Mouse (Mus musculus): ENCODE data around the gene Magee1. TPM values are rescaled to one million over a fixed set of nuclear protein-coding genes. Genes with fewer than 3 reads are reported as not detected.
"Not testable (repeated sequence)": the region's sequence is repeated elsewhere in the genome, so short reads cannot be mapped to it uniquely, and the experiment has no call there.

The Magee1 gene
- 100 to 1,000 TPM; 153 to 165 TPM for total RNA-seq (2021)
- long read RNA-seq, experiment 1, transcript Magee1-201 (1 exons, 3,550 nt) = major isoform, 147 of 147 reads
- long read RNA-seq, experiment 1, partial matches to known transcripts = 0 of 147 reads
- long read RNA-seq, experiment 1, other reads (novel, unspliced or antisense) = 0 of 147 reads
- long read RNA-seq, experiment 2, transcript Magee1-201 (1 exons, 3,550 nt) = major isoform, 134 of 134 reads
- long read RNA-seq, experiment 2, partial matches to known transcripts = 0 of 134 reads
- long read RNA-seq, experiment 2, other reads (novel, unspliced or antisense) = 0 of 134 reads

- peak; percentile 84 to 85 for DNase-seq (ENCODE audit: low spot score in 2 of 2)
- intact Hi-C loops (cut with DNase I) = loop anchor here (10.0 kb wide), 1 partner anchor 894 kb away; the partner anchor contains the start of genes Cox7b and Magt1
Measured at GRCm38 (mm10) chrX:105120275-105121226, at the start of gene Magee1. Magee1 (plus strand) TSS chrX:105120378.

- no peak for DNase-seq (ENCODE audit: low spot score in 2 of 2)
- intact Hi-C loops (cut with DNase I) = no loop called here
Measured at GRCm38 (mm10) chrX:105079151-105079550, 41.0 kb upstream of the Magee1 start.

DNA sequence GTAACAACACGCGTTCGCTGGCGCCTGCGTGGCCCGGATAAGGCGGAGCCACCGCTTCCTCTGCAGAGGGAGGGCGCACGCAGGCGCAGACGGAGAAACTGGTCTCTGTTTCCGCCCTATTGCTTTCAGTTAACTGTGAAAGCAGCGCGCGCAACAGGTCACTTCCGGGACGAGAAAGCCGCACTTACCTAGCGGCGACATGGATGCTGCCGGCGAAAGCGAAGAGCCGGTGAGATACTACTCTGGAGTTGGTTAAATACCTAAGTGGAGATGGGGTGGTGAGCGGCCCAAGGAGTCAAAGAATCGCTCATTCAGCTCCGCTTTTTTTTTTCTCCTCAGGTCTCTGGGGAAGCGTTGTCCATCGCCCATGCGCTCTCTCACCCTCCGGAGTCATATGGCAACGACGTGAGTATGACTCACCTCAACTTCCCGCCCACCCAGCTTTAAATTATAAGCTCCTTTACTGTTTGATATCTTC lies 40.5 kb upstream of the Magee1 start, which contains the start of gene Pbdc1:
Pbdc1 (plus strand) TSS at position 142 of the 478 bp plus-strand sequence.
- intact Hi-C loops (cut with DNase I) = no loop called here
- DNase-seq (ENCODE audit: low spot score in 2 of 2) = peak; percentile 90 to 97

- intact Hi-C loops (cut with DNase I) = no loop called here
- DNase-seq (ENCODE audit: low spot score in 2 of 2) = no peak
Measured at GRCm38 (mm10) chrX:105080096-105080495, 40.1 kb upstream of the Magee1 start.

DNA sequence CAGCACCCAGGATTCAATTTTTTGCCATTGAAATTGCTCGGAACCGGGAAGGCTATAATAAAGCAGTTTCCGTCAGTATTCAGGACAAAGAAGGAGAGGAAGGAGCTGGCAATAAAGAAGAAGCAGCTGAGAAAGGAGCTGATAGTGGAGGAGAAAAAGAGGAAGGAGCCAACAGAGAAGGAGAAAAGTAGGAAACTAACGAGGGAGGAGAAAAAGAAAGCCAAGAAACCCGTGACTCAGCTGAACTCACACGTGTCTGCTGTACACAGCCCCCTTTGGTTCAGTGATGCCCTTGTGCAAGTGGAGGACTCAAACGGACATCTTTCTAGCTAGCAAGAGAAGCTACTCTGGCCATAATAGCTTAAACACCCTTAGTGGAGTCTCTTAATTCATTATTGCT lies 37.2 kb upstream of the Magee1 start:
- DNase-seq (ENCODE audit: low spot score in 2 of 2); intact Hi-C loops (cut with DNase I): not testable (repeated sequence)

- DNase-seq (ENCODE audit: low spot score in 2 of 2) = peak; percentile 18 to 53
- intact Hi-C loops (cut with DNase I) = loop anchor here (10.0 kb wide), 1 partner anchor 49 kb away; no protein-coding TSS in a partner anchor
Measured at GRCm38 (mm10) chrX:105104175-105104574, 16.0 kb upstream of the Magee1 start.

GRCm38 (mm10) chrX:105114994-105115393 lies 5.2 kb upstream of the Magee1 start:
- DNase-seq (ENCODE audit: low spot score in 2 of 2) = no peak
- intact Hi-C loops (cut with DNase I) = no loop called here

DNA sequence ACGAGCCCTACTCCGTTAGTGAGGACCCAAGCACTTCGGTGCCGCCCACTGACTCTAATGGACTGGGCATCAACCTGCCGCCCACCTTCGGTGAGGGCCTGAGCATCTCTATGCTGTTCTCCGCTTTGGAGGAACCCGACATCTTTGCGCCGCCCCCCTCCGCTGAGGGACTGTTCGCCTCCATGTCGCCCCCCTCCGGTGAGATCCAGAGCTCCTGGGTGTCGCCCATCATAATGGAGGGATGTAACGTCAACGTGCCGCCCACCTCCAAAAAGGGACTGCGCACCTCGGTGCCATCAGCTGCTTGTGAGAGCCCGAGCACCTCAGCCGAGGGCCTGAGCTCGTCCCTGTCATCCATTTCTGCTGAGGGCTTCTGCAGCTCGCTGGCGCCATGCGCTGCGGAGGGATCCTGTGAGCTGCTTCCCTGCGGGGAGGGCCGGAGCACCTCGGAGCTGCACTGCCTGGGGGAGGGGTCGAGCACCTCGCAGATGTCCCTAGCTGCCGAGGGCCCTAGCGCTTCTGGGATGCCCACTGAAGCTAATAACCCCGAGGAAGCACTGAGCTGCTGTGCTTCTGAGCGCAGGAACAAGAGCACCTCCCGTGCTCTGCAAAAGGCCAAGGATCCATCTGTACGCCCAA lies 1.2 kb downstream of the Magee1 start:
- DNase-seq (ENCODE audit: low spot score in 2 of 2) = peak; percentile 81 to 87
- intact Hi-C loops (cut with DNase I) = loop anchor here (10.0 kb wide), 1 partner anchor 893 kb away; the partner anchor contains the start of genes Cox7b and Magt1

DNA sequence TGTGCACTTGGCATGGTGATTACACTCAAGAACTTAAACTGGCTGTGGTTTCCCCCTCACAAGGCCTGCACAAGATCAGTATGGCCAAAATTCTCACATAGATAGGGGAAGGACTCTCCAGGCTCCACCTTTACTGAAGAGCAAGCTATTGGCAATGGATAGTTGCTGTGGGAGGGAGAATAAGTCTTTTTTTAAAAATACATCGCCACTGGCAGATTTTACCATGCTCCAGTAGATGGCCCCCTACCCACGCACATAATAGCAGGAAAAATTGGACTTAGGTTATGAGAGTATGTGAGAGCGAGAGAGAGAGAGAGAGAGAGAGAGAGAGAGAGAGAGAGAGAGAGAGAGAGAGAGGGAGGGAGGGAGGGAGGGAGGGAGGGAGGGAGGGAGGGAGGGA lies 4.7 kb downstream of the Magee1 start:
- intact Hi-C loops (cut with DNase I) = loop anchor here (10.0 kb wide), 1 partner anchor 890 kb away; the partner anchor contains the start of genes Cox7b and Magt1
- peak; percentile 7 to 46 for DNase-seq (ENCODE audit: low spot score in 2 of 2)

DNA sequence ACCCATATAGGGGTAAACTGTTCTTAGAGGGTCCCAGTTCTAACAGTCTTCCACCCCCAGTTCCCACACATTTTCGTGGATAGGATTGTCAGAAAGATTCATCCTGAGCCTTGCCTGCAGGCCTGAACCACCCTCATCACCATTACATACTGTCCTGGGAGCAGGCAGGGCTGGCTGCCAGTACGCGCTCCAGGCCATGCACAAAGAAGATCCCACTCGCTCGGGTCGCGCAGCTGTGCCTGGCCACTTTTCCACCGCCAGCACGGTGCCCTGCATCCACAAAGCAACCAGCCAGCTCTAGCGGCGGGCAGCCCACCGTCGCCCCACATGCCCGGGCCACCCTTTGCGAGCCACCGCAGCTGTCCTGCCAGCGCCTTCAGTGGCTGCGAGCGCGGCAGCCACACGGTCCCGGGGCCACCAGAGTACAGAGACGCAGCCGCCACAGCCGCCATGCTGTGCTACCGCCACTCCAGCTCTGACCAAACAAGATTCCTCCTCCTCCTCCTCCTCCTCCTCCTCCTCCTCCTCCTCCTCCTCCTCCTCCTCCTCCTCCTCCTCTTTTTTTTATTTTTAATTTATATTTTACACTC lies 31.8 kb downstream of the Magee1 start:
- peak in 1 of 2 experiments; percentile 2 for DNase-seq (ENCODE audit: low spot score in 2 of 2)
- intact Hi-C loops (cut with DNase I) = no loop called here

DNA sequence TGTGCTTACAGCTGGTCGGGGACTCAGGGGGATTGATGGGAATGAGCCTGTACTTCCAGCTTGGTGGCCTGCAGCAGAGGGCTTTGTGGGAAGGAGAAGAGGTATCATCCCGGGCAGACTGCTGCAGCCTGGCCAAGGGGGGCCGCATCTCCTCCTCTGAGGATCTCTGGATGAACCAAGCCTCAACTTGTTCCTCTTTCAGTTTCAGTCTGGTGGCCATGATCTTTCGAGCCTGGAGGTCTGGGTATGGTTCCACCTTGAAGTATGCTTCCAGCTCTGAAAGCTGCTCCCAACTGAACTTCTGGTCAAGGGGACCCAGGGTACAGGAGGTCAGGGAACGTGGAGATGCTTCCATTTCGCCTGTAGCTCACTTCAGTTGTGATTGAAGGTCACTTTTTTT lies 44.8 kb downstream of the Magee1 start:
- DNase-seq (ENCODE audit: low spot score in 2 of 2); intact Hi-C loops (cut with DNase I): not testable (repeated sequence)

DNA sequence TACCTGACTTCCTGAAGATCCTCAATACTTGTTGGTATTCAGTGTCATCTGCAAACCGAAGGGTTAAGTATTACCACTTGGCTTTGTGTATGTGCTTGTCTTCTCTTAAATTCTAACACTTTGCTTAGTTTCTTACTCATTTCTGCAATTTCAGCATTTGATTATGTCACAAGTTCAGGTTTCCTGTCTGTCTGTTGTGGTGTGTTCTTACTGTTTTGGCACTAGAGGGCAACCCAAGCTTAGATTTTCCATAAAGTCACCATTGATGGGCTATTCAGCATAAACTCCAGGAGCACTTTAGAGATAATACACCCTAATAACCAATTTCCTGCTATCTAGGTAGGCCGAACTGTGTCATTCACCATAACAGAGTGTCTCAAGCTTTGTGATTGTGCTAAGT lies 47.0 kb downstream of the Magee1 start:
- intact Hi-C loops (cut with DNase I) = no loop called here
- DNase-seq (ENCODE audit: low spot score in 2 of 2) = no peak

Other genes with a start within 250 kb of the Magee1 start
- gene Pbdc1, start 40.6 kb upstream of the Magee1 start, total RNA-seq (2021) = 10 to 100 TPM; 15.5 to 18.3 TPM